ENCODE assay signal across 18 mouse cellular contexts in genomic region chr3:87322557-87322956, GRCm38 (mm10).
A peak's percentile ranks its signal among the peaks of the same experiment; 100 is the strongest.
DNase-seq lines count a peak whose midpoint lies in the region.
"Had no signal": no experiment of that assay in that cellular context is flagged by ENCODE, and none has a peak within 500 bp of the region (broad histone marks: within the 10 kb centered on the region; RNA-seq: fewer than 3 reads in every experiment).

No protein-coding gene starts in this region.

- DNase-seq in embryo, embryonic 10 days (ENCODE audit: low spot score): peak; percentile 27
- no peak for DNase-seq in embryo, embryonic 9.5 days (ENCODE audit: extremely low spot score)
- DNase-seq in retina, postnatal 1 day: peak; percentile 44
- DNase-seq in retina, embryonic 14.5 days (ENCODE audit: low spot score): no peak
- DNase-seq in embryo, embryonic 10.5 days (ENCODE audit: low spot score): peak; percentile 27
- DNase-seq in heart, adult 9 months (ENCODE audit: low spot score in 2 of 2): no peak
- no peak for DNase-seq in urinary bladder, adult 18-20 months (ENCODE audit: low spot score in 2 of 2)
- no peak for DNase-seq in adrenal gland, adult (ENCODE audit: inconsistent age in 2 of 2, low spot score in 1 of 2)
- DNase-seq: adrenal gland, postnatal 14 days; cerebellum, adult 18-20 months; heart, adult 2 months; kidney, adult 18-20 months; kidney, postnatal 10 days; left cerebral cortex, postnatal 4 days; liver; lung, adult 2 months; lung, postnatal 36 days; thymus, postnatal 25 days had no signal

Comparison
In these comparisons a context has a peak if more than half of its experiments do, and no peak if none do; other contexts are left out.
1. DNase-seq: peak in embryo, embryonic 10 days (single experiment), retina, postnatal 1 day (single experiment) and embryo, embryonic 10.5 days (single experiment); none in embryo, embryonic 9.5 days (single experiment), retina, embryonic 14.5 days (single experiment), heart, adult 9 months (0 of 2), urinary bladder, adult 18-20 months (0 of 2) and adrenal gland, adult (0 of 2).